ENCODE assay signal across 26 mouse cellular contexts in genomic region chr9:37435616-37436015, GRCm38 (mm10). TPM values are rescaled to one million over a fixed set of nuclear protein-coding genes. Genes with fewer than 3 reads are reported as not detected.
A peak's percentile ranks its signal among the peaks of the same experiment; 100 is the strongest.
DNase-seq lines count a peak whose midpoint lies in the region; ATAC-seq lines count a peak whose summit lies in the region.
"Had no signal": no experiment of that assay in that cellular context is flagged by ENCODE, and none has a peak within 500 bp of the region (broad histone marks: within the 10 kb centered on the region; RNA-seq: fewer than 3 reads in every experiment).

No protein-coding gene starts in this region.

- H3K4me1 ChIP-seq in heart, embryonic 12.5 days (replicated peaks): peaks cover 28% of the 10 kb centered on the region
- H3K4me1 ChIP-seq in midbrain, embryonic 11.5 days (ENCODE audit: control insufficient read depth, insufficient read depth, low read length): peaks cover 8% of the 10 kb centered on the region; the same call in 1 of the 2 replicates
- H3K4me1 ChIP-seq in midbrain, embryonic 14.5 days (ENCODE audit: control insufficient read depth, insufficient read depth, low read length): peaks cover 22% of the 10 kb centered on the region; the same call in 1 of the 2 replicates

- H3K9ac ChIP-seq in heart, embryonic 12.5 days: no peak overlapping the region
- H3K9ac ChIP-seq in midbrain, embryonic 11.5 days (ENCODE audit: low read length): no peak overlapping the region
- no peak overlapping the region for H3K9ac ChIP-seq in midbrain, embryonic 14.5 days (replicated peaks; ENCODE audit: low read length)
- H3K9ac ChIP-seq: embryonic facial prominence, embryonic 13.5 days; forebrain, embryonic 12.5 days; forebrain, embryonic 15.5 days; hindbrain, embryonic 14.5 days had no signal

- H3K27ac ChIP-seq in heart, embryonic 12.5 days (ENCODE audit: poor library complexity, severe bottlenecking): no peak overlapping the region
- H3K27ac ChIP-seq in midbrain, embryonic 11.5 days (ENCODE audit: low read depth, low read length): no peak overlapping the region; the same call in 1 of the 2 replicates
- no peak overlapping the region for H3K27ac ChIP-seq in midbrain, embryonic 14.5 days (replicated peaks; ENCODE audit: low read depth, low read length)
- H3K27ac ChIP-seq: embryonic facial prominence, embryonic 13.5 days; forebrain, embryonic 12.5 days; forebrain, embryonic 15.5 days; heart, adult 2 months; heart, embryonic 10.5 days; hindbrain, embryonic 14.5 days; hindbrain, postnatal 0 days had no signal

- no peaks in the 10 kb centered on the region for H3K36me3 ChIP-seq in heart, embryonic 12.5 days
- no peaks in the 10 kb centered on the region for H3K36me3 ChIP-seq in midbrain, embryonic 11.5 days (ENCODE audit: control insufficient read depth, insufficient read depth, low read length)
- no peaks in the 10 kb centered on the region for H3K36me3 ChIP-seq in midbrain, embryonic 14.5 days (ENCODE audit: control insufficient read depth, insufficient read depth, low read length)
- H3K36me3 ChIP-seq: embryonic facial prominence, embryonic 13.5 days; forebrain, embryonic 12.5 days; forebrain, embryonic 15.5 days; G1E; heart, embryonic 10.5 days had no signal

- no peak for ATAC-seq in heart, embryonic 12.5 days (ENCODE audit: insufficient number of reproducible peaks, low FRiP score)
- no peak for ATAC-seq in midbrain, embryonic 11.5 days (ENCODE audit: low FRiP score)
- no peak for ATAC-seq in midbrain, embryonic 14.5 days (ENCODE audit: low FRiP score, low TSS enrichment)
- ATAC-seq: forebrain, embryonic 15.5 days; hindbrain, postnatal 0 days; inflammation-experienced regulatory T-cells, adult 6 months; intestine, embryonic 16.5 days; Patski had no signal

- no peak overlapping the region for H3K4me2 ChIP-seq in heart, embryonic 12.5 days
- H3K4me2 ChIP-seq in midbrain, embryonic 11.5 days: no peak overlapping the region
- H3K4me2 ChIP-seq in midbrain, embryonic 14.5 days (ENCODE audit: low read length): no peak overlapping the region
- H3K4me2 ChIP-seq: embryonic facial prominence, embryonic 13.5 days; forebrain, embryonic 12.5 days; forebrain, embryonic 15.5 days; hindbrain, embryonic 14.5 days had no signal

- WGBS in heart, embryonic 12.5 days: 15% methylated on average over 4 of the region's 4 CpGs
- 2% methylated on average over 4 of the region's 4 CpGs for WGBS in midbrain, embryonic 11.5 days
- WGBS in midbrain, embryonic 14.5 days: 5% methylated on average over 4 of the region's 4 CpGs

- peak; percentile 51 for DNase-seq in heart, adult 11 months
- DNase-seq in midbrain, embryonic 11.5 days (ENCODE audit: low spot score, missing footprints): peak; percentile 87
- DNase-seq in midbrain, embryonic 14.5 days: no peak
- DNase-seq in 416B (ENCODE audit: low read depth): peak; percentile 34
- DNase-seq in kidney, postnatal 36 days: no peak
- DNase-seq: adrenal gland, adult 8-10 months; B cell, adult 2 months; cerebellum, adult 11 months; cerebellum, adult 2 months; cerebellum, adult 9-11 months; cerebellum, postnatal 25 days; gastrocnemius, postnatal 25 days; heart, adult 2 months; heart, postnatal 36 days had no signal

- H3K27me3 ChIP-seq in heart, embryonic 12.5 days (replicated peaks): peaks cover 61% of the 10 kb centered on the region
- H3K27me3 ChIP-seq in midbrain, embryonic 11.5 days (ENCODE audit: control insufficient read depth, insufficient read depth, low read length): peaks cover 66% of the 10 kb centered on the region
- peaks cover 55% of the 10 kb centered on the region for H3K27me3 ChIP-seq in midbrain, embryonic 14.5 days (ENCODE audit: control insufficient read depth, insufficient read depth, low read length)

- H3K4me3 ChIP-seq in heart, embryonic 12.5 days: no peak overlapping the region
- no peak overlapping the region for H3K4me3 ChIP-seq in midbrain, embryonic 11.5 days (ENCODE audit: low read depth, low read length)
- H3K4me3 ChIP-seq in midbrain, embryonic 14.5 days (replicated peaks; ENCODE audit: low read depth, low read length): no peak overlapping the region
- H3K4me3 ChIP-seq: embryonic facial prominence, embryonic 13.5 days; erythroblast, embryonic 14.5 days; forebrain, embryonic 12.5 days; forebrain, embryonic 15.5 days; heart, adult 2 months; heart, embryonic 10.5 days had no signal

- H3K9me3 ChIP-seq in heart, embryonic 12.5 days (replicated peaks): no peaks in the 10 kb centered on the region
- no peaks in the 10 kb centered on the region for H3K9me3 ChIP-seq in midbrain, embryonic 11.5 days (ENCODE audit: control insufficient read depth, low read length)
- no peaks in the 10 kb centered on the region for H3K9me3 ChIP-seq in midbrain, embryonic 14.5 days (ENCODE audit: control insufficient read depth, low read length)
- H3K9me3 ChIP-seq: embryonic facial prominence, embryonic 13.5 days; forebrain, embryonic 12.5 days; forebrain, embryonic 15.5 days; G1E; heart, embryonic 10.5 days had no signal

RNA-seq across cellular contexts. Expression of gene Robo3, which starts 2.6 kb away (rescaled TPM):
- 0.10 and 0.20 TPM in 2 replicates for polyA plus RNA-seq in heart, embryonic 12.5 days (2016; fragmentation: Nextera tagmentation; extraction: Ambion mirVana)
- 40.1 and 43.9 TPM in 2 replicates for polyA plus RNA-seq in midbrain, embryonic 11.5 days (2014; fragmentation: Nextera tagmentation; extraction: Ambion mirVana)
- polyA plus RNA-seq in midbrain, embryonic 14.5 days (2014; fragmentation: Nextera tagmentation; extraction: Ambion mirVana): 8.9 and 13.3 TPM in 2 replicates
- polyA plus RNA-seq: inflammation-experienced regulatory T-cells, adult 6 months had no signal

RNA-seq across cellular contexts. Expression of gene Robo4, which starts 33.9 kb away (rescaled TPM):
- 4.6 and 6.2 TPM in 2 replicates for polyA plus RNA-seq in heart, embryonic 12.5 days (2016; fragmentation: Nextera tagmentation; extraction: Ambion mirVana)
- 5.1 and 5.3 TPM in 2 replicates for polyA plus RNA-seq in midbrain, embryonic 11.5 days (2014; fragmentation: Nextera tagmentation; extraction: Ambion mirVana)
- polyA plus RNA-seq in midbrain, embryonic 14.5 days (2014; fragmentation: Nextera tagmentation; extraction: Ambion mirVana): 2.6 and 4.5 TPM in 2 replicates
- polyA plus RNA-seq: G1E; inflammation-experienced regulatory T-cells, adult 6 months; Patski had no signal

RNA-seq across cellular contexts. Expression of gene Msantd2, which starts 53.5 kb away (rescaled TPM):
- 21.7 and 28.2 TPM in 2 replicates for polyA plus RNA-seq in heart, embryonic 12.5 days (2016; fragmentation: Nextera tagmentation; extraction: Ambion mirVana)
- polyA plus RNA-seq in midbrain, embryonic 11.5 days (2014; fragmentation: Nextera tagmentation; extraction: Ambion mirVana): 35.8 and 36.4 TPM in 2 replicates
- polyA plus RNA-seq in midbrain, embryonic 14.5 days (2014; fragmentation: Nextera tagmentation; extraction: Ambion mirVana): 32.5 and 42.9 TPM in 2 replicates

Comparison
In these comparisons a context has a peak if more than half of its experiments do, and no peak if none do; other contexts are left out.
1. DNase-seq: peak in heart, adult 11 months (single experiment), midbrain, embryonic 11.5 days (single experiment) and 416B (single experiment); none in midbrain, embryonic 14.5 days (single experiment) and kidney, postnatal 36 days (0 of 2).